Mouse (Mus musculus) gonadal fat pad, adult 2 months (tissue): ENCODE results near the gene Actr1b. TPM values are rescaled to one million over a fixed set of nuclear protein-coding genes. Genes with fewer than 3 reads are reported as not detected.

ENCODE experiments used
- DNase-seq: peaks from one replicate; pipeline ENCODE4 v3.0.0-alpha.2; 2012; ENCODE audit warnings: low read depth
- polyA plus RNA-seq: library from polyadenylated mRNA; depleted of rRNA; stranded (reverse); fragments of >200 nt; gene quantifications from 2 replicates; pipeline ENCODE4 v1.2.3, GENCODE M21; 2012; rRNA removed

Actr1b gene
- polyA plus RNA-seq, 1 experiment, result 123 TPM

DNA sequence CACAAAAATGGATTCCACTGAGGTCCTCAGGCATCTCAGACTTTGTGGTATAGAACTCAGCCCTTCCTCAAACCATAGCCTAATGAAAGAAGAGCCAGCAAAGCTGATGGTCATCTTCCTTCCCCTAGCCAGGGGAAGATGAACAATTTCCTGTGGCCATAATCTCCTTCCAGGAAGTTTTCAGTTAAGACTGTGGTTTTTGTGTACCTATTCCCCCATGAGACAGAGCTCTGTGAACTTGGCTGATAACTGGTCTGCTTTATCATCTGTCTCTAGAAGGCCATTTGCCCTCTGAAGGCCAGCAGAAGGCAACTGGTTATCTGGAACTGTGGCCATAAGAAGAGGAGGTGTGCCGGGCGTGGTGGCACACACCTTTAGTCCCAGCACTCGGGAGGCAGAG is 58.0 kb downstream of the Actr1b start:
- DNase-seq, result no peak

- DNase-seq, result no peak
Observed at GRCm38 (mm10) chr1:36655039-36655438, 59.2 kb downstream of the Actr1b start.

Other genes starting within 250 kb of the Actr1b start
- 5.5 and 6.0 TPM in 2 replicates for gene Cnnm4, start 242.8 kb downstream of the Actr1b start, polyA plus RNA-seq
- gene Cnnm3, start 202.6 kb downstream of the Actr1b start, polyA plus RNA-seq, result 19.3 and 25.6 TPM in 2 replicates
- 9.3 and 13.5 TPM in 2 replicates for gene Ankrd23, start 177.5 kb downstream of the Actr1b start, polyA plus RNA-seq
- gene Gm42417, start 175.0 kb downstream of the Actr1b start, polyA plus RNA-seq, result not detected in 2 replicates
- gene Ankrd39, start 167.0 kb downstream of the Actr1b start, polyA plus RNA-seq, result 17.7 and 19.5 TPM in 2 replicates
- 20.6 and 21.9 TPM in 2 replicates for gene Sema4c, start 156.1 kb downstream of the Actr1b start, polyA plus RNA-seq
- 6.8 and 10.5 TPM in 2 replicates for gene Fam178b, start 31.2 kb downstream of the Actr1b start, polyA plus RNA-seq
- 453 and 480 TPM in 2 replicates for gene Cox5b, start 23.0 kb downstream of the Actr1b start, polyA plus RNA-seq
- 0.11 TPM in 1 of 2 replicates, not detected in the other for gene 4933424G06Rik, start 4.3 kb downstream of the Actr1b start, polyA plus RNA-seq
- gene Zap70, start 47.4 kb upstream of the Actr1b start, polyA plus RNA-seq, result 16.6 and 19.2 TPM in 2 replicates
- gene Tmem131, start 229.2 kb upstream of the Actr1b start, polyA plus RNA-seq, result 14.3 and 21.3 TPM in 2 replicates